ENCODE assay signal across 8 mouse cellular contexts in genomic region chr2:39064687-39065399, GRCm38 (mm10). TPM values are rescaled to one million over a fixed set of nuclear protein-coding genes. Genes with fewer than 3 reads are reported as not detected.
A peak's percentile ranks its signal among the peaks of the same experiment; 100 is the strongest.
DNase-seq lines count a peak whose midpoint lies in the region; ATAC-seq and TF ChIP-seq lines count a peak whose summit lies in the region.

No protein-coding gene starts in this region.

- no peak for TF ChIP-seq CTCF in cerebellum, adult 2 months (IDR thresholded peaks at IDR 0.05; ENCODE audit: borderline replicate concordance, insufficient read depth, low read depth, low read length)
- no peak for TF ChIP-seq CTCF in thymus, adult 2 months (IDR thresholded peaks at IDR 0.05; ENCODE audit: borderline replicate concordance, control insufficient read depth, extremely low read depth, insufficient read depth, low read length, poor library complexity)

- H3K36me3 ChIP-seq in thymus, adult 2 months (ENCODE audit: control insufficient read depth, insufficient read depth, low read length) = peaks cover 8% of the 10 kb centered on the region; the same call in 1 of the 2 replicates
- H3K36me3 ChIP-seq in limb, embryonic 10.5 days = peaks cover 32% of the 10 kb centered on the region
- peaks cover 10% of the 10 kb centered on the region for H3K36me3 ChIP-seq in neural tube, embryonic 12.5 days

- no peaks in the 10 kb centered on the region for H3K9me3 ChIP-seq in limb, embryonic 10.5 days (replicated peaks)
- no peaks in the 10 kb centered on the region for H3K9me3 ChIP-seq in neural tube, embryonic 12.5 days

- peak overlapping the region; percentile 84 for H3K4me2 ChIP-seq in neural tube, embryonic 12.5 days (replicated peaks)

- TF ChIP-seq POLR2A in cerebellum, adult 2 months (IDR thresholded peaks at IDR 0.05; ENCODE audit: borderline replicate concordance, insufficient read depth, low read length) = no peak
- TF ChIP-seq POLR2A in thymus, adult 2 months (IDR thresholded peaks at IDR 0.05; ENCODE audit: control insufficient read depth, extremely low read depth, insufficient read depth, low read length, poor library complexity) = no peak

- peak overlapping the region; percentile 89 for H3K9ac ChIP-seq in neural tube, embryonic 12.5 days

- no peak for DNase-seq in cerebellum, adult 2 months
- no peak for DNase-seq in cerebellum, postnatal 36 days
- DNase-seq in thymus, adult 2 months = no peak
- DNase-seq in thymus, postnatal 36 days = no peak
- DNase-seq in limb, embryonic 10.5 days (ENCODE audit: low spot score) = no peak
- DNase-seq in gastrocnemius, adult 18-20 months (ENCODE audit: low spot score) = no peak
- no peak for DNase-seq in right cerebral cortex, postnatal 10 days (ENCODE audit: low spot score in 2 of 2)

- H3K4me1 ChIP-seq in cerebellum, adult 2 months (ENCODE audit: control insufficient read depth, insufficient read depth, low read length) = no peaks in the 10 kb centered on the region
- peaks cover 4% of the 10 kb centered on the region; the same call in 1 of the 2 replicates for H3K4me1 ChIP-seq in thymus, adult 2 months (replicated peaks; ENCODE audit: control insufficient read depth, insufficient read depth, low read length)
- H3K4me1 ChIP-seq in limb, embryonic 10.5 days = peaks cover 9% of the 10 kb centered on the region
- peaks cover 7% of the 10 kb centered on the region for H3K4me1 ChIP-seq in neural tube, embryonic 12.5 days

- 3% methylated on average over 25 of the region's 25 CpGs for WGBS in cerebellum, adult 2 months
- 6% methylated on average over 25 of the region's 25 CpGs for WGBS in thymus, adult 2 months
- 9% methylated on average over 25 of the region's 25 CpGs for WGBS in limb, embryonic 10.5 days
- WGBS in neural tube, embryonic 12.5 days = 8% methylated on average over 25 of the region's 25 CpGs

- H3K4me3 ChIP-seq in cerebellum, adult 2 months (replicated peaks; ENCODE audit: insufficient read depth, low read depth, low read length) = peak overlapping the region; percentile 74
- peak overlapping the region; percentile 71 for H3K4me3 ChIP-seq in thymus, adult 2 months (ENCODE audit: control insufficient read depth, insufficient read depth, low read length)
- peak overlapping the region; percentile 93 for H3K4me3 ChIP-seq in limb, embryonic 10.5 days
- peak overlapping the region; percentile 75 for H3K4me3 ChIP-seq in neural tube, embryonic 12.5 days

- peak overlapping the region; percentile 63 for H3K27ac ChIP-seq in cerebellum, adult 2 months (ENCODE audit: insufficient read depth, low read length)
- peak overlapping the region; percentile 4; the same call in 1 of the 2 replicates for H3K27ac ChIP-seq in thymus, adult 2 months (ENCODE audit: control insufficient read depth, insufficient read depth, low read length)
- peak overlapping the region; percentile 91 for H3K27ac ChIP-seq in limb, embryonic 10.5 days
- peak overlapping the region; percentile 54 for H3K27ac ChIP-seq in neural tube, embryonic 12.5 days

- ATAC-seq in neural tube, embryonic 12.5 days (ENCODE audit: low FRiP score, low read depth) = peak; percentile 23; the same call in 1 of the 2 replicates

- H3K27me3 ChIP-seq in cerebellum, adult 2 months (ENCODE audit: control insufficient read depth, insufficient read depth, low read length) = no peaks in the 10 kb centered on the region
- no peaks in the 10 kb centered on the region for H3K27me3 ChIP-seq in thymus, adult 2 months (ENCODE audit: control insufficient read depth, insufficient read depth, low read length)
- H3K27me3 ChIP-seq in limb, embryonic 10.5 days (ENCODE audit: low read depth, poor library complexity, severe bottlenecking) = no peaks in the 10 kb centered on the region
- no peaks in the 10 kb centered on the region for H3K27me3 ChIP-seq in neural tube, embryonic 12.5 days (replicated peaks)

RNA-seq across cellular contexts. Expression of gene Golga1, which starts 0.5 kb away (rescaled TPM):
- 43.3 and 44.2 TPM in 2 replicates for polyA plus RNA-seq in cerebellum, adult 2 months (2012; rRNA removed)
- polyA plus RNA-seq in thymus, adult 2 months (2012; rRNA removed) = 14.0 and 18.5 TPM in 2 replicates
- polyA plus RNA-seq in limb, embryonic 10.5 days (2016; fragmentation: Nextera tagmentation; extraction: Ambion mirVana) = 21.0 and 22.0 TPM in 2 replicates
- 31.4 and 31.5 TPM in 2 replicates for polyA plus RNA-seq in neural tube, embryonic 12.5 days (2016; fragmentation: Nextera tagmentation; extraction: Ambion mirVana)
- total RNA-seq in gastrocnemius, adult 18-20 months (2021) = 10 to 100 TPM in 1 of 2 experiments, 1 to 10 TPM in 1; 9.1 to 13.7 TPM

RNA-seq across cellular contexts. Expression of gene Rpl35, which starts 59.4 kb away (rescaled TPM):
- 221 and 222 TPM in 2 replicates for polyA plus RNA-seq in cerebellum, adult 2 months (2012; rRNA removed)
- 207 and 221 TPM in 2 replicates for polyA plus RNA-seq in thymus, adult 2 months (2012; rRNA removed)
- 939 and 1,103 TPM in 2 replicates for polyA plus RNA-seq in limb, embryonic 10.5 days (2016; fragmentation: Nextera tagmentation; extraction: Ambion mirVana)
- 887 and 959 TPM in 2 replicates for polyA plus RNA-seq in neural tube, embryonic 12.5 days (2016; fragmentation: Nextera tagmentation; extraction: Ambion mirVana)
- 100 to 1,000 TPM; 291 to 301 TPM for total RNA-seq in gastrocnemius, adult 18-20 months (2021)

RNA-seq across cellular contexts. Expression of gene Arpc5l, which starts 59.7 kb away (rescaled TPM):
- 106 and 121 TPM in 2 replicates for polyA plus RNA-seq in cerebellum, adult 2 months (2012; rRNA removed)
- 52.9 and 53.2 TPM in 2 replicates for polyA plus RNA-seq in thymus, adult 2 months (2012; rRNA removed)
- polyA plus RNA-seq in limb, embryonic 10.5 days (2016; fragmentation: Nextera tagmentation; extraction: Ambion mirVana) = 116 and 129 TPM in 2 replicates
- 122 and 133 TPM in 2 replicates for polyA plus RNA-seq in neural tube, embryonic 12.5 days (2016; fragmentation: Nextera tagmentation; extraction: Ambion mirVana)
- 100 to 1,000 TPM; 112 to 141 TPM for total RNA-seq in gastrocnemius, adult 18-20 months (2021)

Comparison
In these comparisons a context has a peak if more than half of its experiments do, and no peak if none do; other contexts are left out.
1. H3K27ac ChIP-seq: peak in every context shown above with its lines; median percentile 91 in limb, embryonic 10.5 days; 63 in cerebellum, adult 2 months; 54 in neural tube, embryonic 12.5 days; 4 in thymus, adult 2 months.